Mouse (Mus musculus): ENCODE data around the gene Bbs10.

Gene Bbs10

DNA sequence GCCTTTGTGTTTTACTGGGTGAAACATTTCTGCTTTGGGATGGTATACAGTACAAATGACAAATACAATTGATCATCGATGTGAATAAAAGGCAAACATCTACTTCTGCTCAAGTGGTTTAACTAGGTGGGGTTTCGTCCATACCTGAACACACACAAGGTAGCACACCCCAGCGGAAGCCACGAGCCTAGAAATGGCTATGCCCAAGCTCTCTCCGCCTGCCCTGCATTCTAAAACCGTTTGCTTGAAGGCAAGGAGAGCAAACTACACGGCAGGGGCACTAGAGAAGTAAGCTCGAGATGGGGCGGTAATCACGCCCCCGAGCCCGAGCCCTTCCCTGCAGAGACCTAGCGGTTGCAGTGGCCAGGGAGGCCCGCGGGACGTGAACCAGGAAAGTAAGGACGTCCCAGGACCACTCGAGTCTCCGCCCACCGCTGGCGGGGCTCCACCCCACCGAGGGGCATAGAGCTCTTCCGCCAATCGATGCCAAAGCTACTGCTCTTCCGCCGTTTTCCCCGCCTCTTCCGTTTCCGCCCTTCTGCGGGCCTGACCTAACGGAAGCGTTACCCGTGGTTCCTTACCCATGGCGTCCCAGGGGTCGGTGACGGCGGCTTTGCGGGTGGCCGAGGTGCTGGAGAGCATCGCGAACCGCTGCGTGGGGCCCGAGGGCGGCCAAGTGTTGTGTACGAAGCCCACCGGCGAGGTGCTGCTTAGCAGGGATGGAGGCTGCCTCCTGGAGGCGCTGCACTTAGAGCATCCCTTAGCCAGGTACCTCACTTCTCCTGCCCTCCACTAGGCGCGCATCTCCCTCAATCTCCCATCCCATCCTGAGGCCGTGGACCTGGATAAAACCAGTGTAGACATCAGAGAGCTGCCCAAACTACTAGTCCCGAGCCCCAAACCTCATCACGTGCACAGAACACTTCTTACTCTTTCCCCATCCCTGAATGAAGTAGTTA, at the start of gene Bbs10:
Gene Bbs10, plus strand, starts transcription at position 540 of the 959 bp plus-strand sequence.
- peak; percentile 89 for DNase-seq (ENCODE audit: low read depth, low spot score)

DNA sequence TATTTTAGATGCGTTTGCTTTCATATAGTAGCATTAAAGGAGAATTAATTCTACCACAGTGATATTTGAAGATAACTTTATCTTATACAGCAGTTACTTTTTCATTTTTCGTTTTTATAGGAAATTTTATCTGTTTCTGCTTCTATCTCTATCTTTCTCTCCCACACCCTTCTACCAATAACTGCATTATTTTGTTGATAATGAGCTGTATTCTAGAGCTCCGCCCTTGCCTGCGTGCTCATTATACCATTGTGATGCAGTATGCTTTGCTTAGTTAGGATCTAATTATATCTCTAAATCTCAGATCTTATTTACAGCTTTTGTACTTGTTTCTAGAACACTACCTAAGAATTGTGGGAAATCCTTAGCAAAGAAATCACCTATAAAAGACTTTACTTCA, 48.3 kb upstream of the Bbs10 start:
- DNase-seq (ENCODE audit: low read depth, low spot score): no peak

DNA sequence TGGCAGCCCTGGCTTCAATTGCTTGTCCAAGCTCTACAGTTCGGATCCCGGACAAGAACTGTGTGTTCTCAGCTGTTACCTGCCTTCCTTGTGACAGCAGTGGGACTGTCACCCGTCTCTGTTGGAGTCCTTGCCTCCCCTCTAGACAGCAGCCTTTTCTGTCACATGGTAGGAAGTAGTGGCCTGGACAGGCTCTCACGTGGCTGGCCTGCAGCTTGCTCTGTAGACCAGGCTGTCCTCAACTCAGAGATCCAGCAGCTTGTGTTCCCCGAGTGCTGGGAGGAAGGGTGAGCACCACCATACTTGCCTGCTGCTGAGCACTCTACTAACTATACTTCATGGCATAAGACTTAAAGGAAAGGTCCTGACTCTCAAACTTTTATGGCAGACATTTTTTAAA, 46.8 kb upstream of the Bbs10 start:
- DNase-seq (ENCODE audit: low read depth, low spot score): no peak

DNA sequence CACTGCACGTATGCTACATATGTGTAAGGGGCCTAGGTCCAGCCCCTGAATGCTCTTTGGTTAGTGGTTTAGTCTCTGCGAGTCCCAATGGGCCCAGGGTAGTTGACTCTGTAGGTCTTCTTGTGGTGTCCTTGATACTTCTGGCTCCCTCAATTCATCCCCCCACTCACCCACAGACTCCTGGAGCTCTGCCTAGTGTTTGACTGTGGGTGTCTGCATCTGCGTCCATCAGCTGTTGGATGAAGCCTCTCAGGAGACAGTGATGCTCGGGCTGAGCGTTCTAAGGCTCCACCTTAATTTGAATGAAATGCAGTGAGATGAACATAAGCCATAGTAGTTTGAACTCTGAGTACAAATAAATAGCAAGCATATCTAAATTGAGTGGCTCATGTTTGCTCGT, 43.3 kb upstream of the Bbs10 start:
- no peak for DNase-seq (ENCODE audit: low read depth, low spot score)

DNA sequence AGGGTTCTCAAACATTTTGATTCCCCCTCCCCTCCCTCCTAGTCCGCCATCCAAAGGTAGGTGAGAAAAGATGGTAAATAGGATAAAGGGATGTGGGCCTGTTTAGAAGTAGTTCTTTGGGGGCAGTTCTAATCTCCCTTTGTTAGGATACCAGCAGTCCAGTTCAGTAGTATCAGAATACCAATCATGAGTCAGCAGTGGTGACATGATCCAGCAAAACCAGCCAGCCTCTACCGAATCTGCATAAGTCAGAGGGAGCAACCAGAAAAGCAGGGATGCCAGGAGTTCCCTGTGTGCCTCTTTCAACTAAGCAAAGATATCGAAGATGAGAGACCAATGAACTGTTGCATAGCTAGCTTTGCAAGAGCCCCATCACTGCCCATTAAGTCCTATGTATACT, 42.3 kb upstream of the Bbs10 start:
- no peak for DNase-seq (ENCODE audit: low read depth, low spot score)

DNA sequence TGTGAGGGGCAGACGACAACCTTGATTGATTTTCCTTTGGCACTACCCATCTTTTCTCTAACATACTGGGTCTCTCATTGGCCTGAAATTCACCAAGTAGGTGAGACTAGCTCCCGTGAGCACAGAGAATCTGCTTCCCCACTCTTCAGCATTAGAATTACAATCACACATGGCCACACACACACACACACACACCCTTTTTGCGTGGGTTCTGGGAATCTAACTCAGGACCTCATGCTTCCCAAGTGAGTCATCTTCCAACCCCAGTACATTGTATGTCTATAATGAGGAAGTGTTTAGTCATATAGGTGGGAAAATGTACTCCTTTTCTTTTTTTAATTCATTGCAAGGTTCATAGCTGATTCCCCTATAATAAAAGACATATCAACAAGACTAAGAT, 41.1 kb upstream of the Bbs10 start:
- no peak for DNase-seq (ENCODE audit: low read depth, low spot score)

DNA sequence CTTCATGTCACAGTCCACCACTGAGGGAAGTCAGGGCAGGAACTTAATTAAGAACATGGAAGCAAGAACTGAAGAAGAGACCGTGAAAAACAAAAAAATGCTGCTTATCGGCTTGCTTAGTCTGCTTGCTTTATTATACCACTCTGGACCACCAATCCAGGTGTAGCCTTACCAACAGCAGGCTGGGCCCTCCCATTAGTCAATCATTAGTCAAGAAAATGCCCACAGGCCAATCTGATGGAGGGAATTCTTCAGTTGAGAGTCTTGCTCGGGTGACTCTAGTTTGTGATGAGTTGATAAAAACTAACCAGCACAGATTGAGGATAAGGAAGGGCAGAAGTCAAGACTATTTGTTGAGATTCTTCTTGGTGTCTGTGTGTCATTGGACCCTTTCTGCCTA, 40.2 kb upstream of the Bbs10 start:
- no peak for DNase-seq (ENCODE audit: low read depth, low spot score)

DNA sequence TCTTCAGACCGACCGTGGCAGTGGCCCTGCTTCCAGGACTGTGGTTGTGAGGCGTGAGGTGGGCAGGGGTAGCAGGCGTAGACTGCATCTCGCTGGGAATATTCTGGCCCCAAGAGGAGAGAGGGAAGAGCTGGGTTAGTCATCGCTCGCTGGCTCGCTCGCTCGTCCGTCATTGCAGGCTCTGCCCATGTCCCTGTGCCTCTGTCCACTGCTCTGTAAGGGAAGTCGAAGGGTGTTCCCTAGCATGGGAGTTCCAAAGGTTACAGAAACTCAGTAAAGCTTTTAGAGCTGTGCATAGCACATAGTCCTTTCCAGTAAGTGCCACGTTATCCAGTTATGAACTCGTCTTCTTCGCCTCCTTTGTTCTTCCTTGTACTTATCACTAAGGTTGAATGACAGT, 26.8 kb upstream of the Bbs10 start:
- DNase-seq (ENCODE audit: low read depth, low spot score): no peak

DNA sequence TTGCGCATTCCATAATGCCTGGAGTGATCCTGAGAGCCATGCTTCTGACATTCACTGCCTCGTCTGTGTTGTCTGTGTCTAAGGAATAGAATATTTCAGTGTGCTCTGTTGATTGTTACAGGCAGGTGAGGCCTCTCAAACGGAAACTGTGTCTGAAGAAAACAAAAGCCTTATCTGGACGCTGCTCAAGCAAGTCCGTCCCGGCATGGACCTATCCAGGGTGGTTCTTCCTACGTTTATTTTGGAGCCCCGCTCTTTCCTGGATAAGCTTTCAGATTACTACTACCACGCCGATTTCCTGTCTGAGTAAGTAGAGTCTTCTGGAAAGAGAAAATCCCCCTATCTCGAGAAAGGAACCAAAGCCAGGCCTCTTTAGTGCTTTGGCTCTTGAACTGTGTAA, 25.6 kb upstream of the Bbs10 start:
- DNase-seq (ENCODE audit: low read depth, low spot score): no peak

DNA sequence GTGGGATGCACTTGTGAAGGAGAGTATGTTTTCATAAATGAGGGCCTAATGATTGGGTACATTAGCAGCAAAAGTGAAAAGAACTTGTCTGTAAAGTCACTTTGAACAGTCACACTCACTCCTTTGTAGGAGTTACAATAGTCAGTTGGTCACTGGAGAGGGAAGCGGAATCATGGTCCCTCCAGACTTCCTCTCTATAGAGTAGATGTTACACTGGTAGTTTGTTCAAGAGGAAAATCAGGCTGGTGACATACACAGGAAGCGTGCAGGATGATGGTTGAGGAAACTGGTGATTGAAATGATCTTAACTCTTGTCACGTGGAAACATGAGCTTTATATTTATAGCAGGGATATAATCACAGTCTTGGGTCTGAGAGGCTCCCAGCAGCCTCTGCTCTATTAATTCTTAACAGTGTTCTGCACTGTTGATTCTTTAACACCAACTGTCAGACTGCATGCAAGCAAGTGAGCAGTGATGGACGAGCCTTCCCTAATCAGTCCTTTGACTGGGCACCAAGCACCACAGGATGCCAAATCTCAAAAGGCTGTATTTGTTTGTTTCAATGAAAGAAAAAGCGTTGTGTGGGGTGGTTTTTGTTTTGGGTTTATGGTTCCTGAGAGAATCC, 24.9 kb upstream of the Bbs10 start:
- DNase-seq (ENCODE audit: low read depth, low spot score): no peak

DNA sequence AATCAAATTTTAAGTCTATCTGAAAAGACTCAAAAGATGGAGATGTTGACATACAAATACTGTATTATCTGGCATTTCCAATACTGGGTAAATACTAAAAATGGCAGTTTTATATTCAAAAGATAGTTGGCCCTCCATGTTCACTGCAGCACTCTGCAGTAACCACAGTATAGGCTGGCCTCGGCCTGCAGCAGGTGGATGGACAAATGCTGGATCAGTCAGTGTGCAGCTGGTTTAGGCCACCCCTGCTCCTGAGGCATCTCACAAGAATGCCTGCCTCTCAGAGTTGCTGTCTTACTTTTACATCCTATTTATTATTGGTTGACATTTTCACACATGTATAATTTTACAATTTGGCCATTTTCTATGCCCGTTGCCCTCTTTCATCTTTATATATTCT, 22.7 kb upstream of the Bbs10 start:
- no peak for DNase-seq (ENCODE audit: low read depth, low spot score)

DNA sequence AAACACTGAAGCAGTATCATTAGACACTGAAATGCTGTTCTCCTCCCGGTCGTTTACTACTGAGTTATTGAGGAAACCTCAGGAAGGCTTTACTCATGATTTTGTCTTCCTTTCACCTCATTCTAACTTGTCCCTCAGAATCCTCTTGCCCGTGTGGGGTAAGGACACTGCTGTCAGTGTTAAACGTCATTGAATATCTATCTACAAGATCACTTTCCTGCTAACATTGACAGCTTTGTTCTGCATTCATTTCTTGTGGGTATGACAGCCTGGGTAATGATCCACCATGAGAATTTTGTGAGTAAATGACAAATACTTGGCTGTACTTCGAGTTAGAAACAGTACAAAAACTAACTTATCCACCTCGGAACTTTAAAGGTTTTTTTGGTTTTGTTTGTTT, 848 bp upstream of the Bbs10 start:
- no peak for DNase-seq (ENCODE audit: low read depth, low spot score)

DNA sequence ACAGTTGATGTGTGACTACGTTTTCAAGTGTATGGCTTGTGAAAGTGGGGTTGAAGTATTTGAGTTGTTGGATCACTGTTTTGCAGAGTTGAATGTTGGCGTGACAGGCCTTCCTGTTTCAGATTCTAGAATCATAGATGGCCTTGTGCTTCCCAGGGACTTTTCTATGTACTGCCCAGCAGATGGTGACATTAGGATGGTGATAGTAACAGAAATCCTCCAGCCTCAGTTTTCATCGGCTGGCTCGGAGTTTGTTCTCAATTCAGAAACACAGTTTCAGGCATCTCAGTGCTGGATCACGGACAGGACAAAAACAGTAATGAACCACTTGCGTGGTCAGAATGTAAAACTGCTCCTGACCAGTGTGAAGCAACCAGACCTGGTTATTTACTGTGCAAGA, 1.1 kb downstream of the Bbs10 start:
- no peak for DNase-seq (ENCODE audit: low read depth, low spot score)

DNA sequence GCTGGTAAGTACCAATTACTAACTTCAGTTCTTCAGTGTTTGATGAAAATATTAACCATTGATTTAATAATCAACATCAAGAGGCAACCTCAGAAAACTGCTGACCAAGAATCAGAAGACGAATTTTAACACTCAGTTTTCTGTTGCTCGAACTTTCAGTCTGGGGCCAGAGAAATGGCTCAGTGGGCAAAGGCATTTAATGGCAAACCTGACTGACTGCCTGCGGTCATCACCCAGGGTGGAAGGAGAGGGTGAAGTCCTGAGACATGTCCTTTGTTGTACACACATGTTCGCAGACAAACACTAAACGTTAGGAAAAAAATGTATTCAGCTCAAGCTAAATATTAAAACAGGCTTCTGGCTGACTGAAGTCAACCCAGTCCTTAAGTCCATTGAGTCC, 2.6 kb downstream of the Bbs10 start:
- no peak for DNase-seq (ENCODE audit: low read depth, low spot score)

DNA sequence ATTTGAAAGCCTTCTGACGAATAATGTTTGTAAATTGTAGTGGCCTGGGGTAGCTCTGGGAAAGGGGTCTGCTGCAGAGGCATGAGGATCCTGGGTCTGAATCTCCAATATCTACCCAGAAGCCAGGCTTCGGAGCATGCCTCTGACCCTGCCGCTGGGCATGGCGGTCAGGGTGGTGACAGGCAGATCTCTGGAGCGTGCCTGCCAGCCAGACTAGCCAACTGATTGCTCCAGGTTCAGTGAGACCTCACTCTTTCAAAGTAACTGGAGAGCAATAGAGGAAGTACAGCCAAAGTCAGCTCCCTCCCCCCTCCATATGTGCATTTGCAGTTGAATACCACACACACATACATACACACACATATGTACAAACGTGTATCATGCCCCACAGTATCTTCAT, 4.0 kb downstream of the Bbs10 start:
- DNase-seq (ENCODE audit: low read depth, low spot score): no peak

DNA sequence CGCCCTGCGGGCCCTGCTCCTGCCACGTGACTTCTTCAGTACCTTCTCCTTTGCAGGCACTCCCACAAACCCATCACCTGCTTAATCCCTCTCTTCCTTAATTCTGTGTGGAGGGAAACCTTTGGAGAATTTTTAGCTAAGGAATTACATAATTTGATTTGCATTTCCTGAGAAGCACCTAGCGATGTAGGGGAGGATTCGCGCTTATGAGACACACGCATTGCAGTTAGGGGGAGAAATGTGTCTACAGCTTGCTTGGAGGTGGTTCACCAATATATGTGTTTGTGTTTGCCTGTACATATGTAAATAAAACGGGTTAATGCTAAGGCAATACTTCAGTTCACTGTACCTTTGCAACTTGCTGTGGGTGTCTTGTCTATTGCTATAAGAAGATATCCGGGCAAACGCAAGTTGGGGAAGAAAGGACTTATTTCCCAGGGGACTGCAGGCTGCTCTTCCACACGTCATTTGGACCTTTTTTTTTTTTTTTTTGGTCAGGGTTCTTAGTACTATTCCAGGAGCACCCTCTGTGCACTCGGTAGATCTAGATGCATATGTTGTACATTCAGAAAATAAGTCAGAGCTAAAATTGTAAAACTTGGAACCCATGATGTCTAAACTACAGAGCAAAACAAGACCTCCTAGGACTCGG, 10.5 kb downstream of the Bbs10 start:
- no peak for DNase-seq (ENCODE audit: low read depth, low spot score)

DNA sequence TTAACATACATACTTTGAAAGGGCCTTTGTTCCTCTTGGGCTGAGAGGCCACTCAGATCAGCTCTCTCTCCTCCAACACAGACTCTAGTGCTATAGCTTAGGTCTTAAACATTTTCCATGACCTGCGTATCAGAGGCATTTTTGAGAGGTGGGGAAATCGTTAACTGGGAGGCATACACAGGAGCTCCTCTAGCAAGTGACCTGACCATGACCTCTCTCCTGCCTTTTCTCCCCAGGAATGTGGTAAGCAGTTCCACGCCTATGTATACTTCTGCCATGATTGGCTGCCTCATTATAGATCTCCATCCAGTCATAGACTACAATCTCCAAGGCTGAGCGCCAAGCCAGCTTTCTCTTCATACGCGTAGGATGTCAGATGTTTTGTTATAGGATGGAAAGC, 14.8 kb downstream of the Bbs10 start:
- no peak for DNase-seq (ENCODE audit: low read depth, low spot score)

DNA sequence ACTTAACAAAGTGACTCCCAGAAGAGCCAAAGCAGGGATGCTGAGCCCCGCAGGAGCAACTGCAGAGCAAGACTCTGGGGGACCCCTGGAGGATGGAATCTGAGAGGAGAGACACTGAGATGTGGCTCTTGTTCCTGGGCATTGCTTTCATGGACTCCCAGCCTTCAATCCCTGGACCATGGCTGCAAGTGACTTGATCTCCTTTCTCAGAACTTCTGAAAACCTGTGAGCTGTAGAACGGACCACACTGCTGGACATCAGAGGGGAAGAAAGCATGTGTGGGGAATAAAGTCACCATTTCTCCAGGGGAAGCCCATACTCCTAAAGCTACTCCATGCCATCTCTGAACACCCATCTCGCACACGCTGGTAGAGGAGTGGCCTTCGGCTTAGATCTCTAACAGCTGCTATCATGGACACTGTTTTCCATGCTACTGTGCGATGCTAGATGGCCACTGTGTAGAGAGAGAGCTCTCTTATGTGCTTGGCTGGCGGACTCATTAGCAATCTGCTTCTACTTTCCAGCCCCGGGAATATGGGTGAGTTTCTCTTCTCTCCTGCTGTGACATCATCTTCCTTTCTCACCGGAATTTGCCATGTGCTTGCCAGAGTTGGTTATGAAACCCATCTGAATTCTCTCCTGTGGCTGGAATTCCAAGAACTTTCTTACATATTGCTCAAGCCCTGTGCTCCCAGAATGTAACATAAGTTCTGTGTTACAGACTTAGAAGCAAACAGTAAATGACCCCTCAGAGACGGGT, 16.3 kb downstream of the Bbs10 start:
- no peak for DNase-seq (ENCODE audit: low read depth, low spot score)

DNA sequence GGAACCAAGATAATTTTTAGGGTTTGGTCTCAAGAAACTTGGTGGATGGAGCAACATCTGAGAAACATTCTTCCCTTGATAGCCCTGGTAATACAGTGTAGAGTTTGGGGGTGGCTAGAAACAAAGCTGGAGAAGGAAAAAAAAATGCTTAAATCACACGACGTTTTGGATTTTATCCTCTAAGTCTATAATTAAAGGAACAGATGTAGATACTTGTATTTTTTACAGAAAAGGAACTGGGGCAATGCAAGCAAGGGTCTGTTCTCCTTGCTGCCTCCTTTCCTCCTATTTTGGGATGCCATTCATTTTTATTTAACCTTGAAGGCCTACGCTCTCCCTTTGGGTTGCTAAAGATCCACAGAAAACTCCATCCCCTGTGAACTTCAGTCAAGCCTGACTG, 17.5 kb downstream of the Bbs10 start:
- DNase-seq (ENCODE audit: low read depth, low spot score): no peak

DNA sequence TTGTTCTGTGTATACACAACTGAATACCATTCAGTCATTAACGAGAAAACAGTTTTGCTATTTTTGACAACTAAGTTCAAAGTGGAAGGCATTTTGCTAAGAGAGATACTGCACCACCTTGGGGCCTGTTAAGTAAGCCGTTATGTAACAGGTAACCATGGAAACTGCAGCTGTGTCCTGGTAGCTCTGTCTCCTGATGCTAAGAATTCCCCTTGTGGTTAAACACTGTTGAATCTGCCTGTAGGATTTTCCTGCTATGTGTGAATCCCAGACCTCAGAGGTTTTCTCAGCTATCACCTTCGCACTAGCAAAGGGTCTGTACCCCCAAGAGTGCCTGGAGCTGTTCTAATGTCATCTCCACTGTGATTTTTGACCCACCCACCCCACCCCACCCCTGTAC, 19.5 kb downstream of the Bbs10 start:
- no peak for DNase-seq (ENCODE audit: low read depth, low spot score)

DNA sequence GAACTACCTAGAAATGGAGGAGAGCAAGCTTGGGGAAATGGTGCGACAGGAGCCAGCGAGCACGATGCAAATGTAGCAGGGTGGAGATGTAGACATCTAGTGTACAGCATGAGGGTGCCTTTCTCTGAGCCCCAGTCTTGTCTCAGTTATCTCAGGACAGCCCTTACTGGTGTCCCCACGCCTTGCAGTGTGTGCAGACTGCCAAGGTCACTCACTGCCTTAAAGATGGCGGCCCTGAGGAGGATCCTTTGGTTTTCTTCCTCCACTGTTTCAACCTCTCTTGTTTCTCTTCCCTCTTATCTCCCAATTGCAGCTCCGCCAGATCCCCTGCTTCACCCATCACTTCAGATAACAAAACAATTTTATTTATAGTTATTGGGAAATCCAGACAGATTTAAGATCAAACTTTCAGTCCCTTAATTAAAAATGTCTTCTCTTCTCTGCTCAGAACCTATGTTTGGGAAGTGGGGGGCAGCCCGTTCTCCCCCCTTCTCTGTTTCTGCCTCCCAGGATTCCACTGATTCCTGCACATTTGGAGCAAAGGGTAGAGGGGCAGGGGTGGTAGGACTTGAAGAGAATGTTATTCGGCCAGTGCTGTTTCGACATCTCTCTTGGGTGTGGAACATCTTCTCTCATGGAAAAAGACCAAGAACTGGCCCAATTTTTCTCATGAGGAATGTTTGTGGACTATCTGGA, 20.5 kb downstream of the Bbs10 start:
- no peak for DNase-seq (ENCODE audit: low read depth, low spot score)

All from WW6 (cell line).